Mouse (Mus musculus) embryonic facial prominence, embryonic 14.5 days (tissue): ENCODE measurements at regions not wholly inside any gene's neighbourhood (a gene's known extent, or its start where the extent isn't known, plus 50 kb on each side); places are given as distances from the start of the nearest gene placed in this dataset.

Experiments
- ATAC-seq: fragments of 200-750 bp; cut with Nextera tagmentation; 2 replicates; pipeline ENCODE4 v1.8.0; 2017; ENCODE audit warnings: low read depth, moderate number of reproducible peaks, moderate TSS enrichment
- DNase-seq: peaks from one replicate; pipeline ENCODE4 v3.0.0-alpha.2; 2015; ENCODE audit warnings: low spot score
- H3K27ac ChIP-seq: fragments of 300-500 bp; sonication (generic); replicated peaks from 2 replicates; pipeline ENCODE4 v1.5.1; 2014; ENCODE audit warnings: low read depth, mild to moderate bottlenecking, low read length, moderate library complexity
- H3K27me3 ChIP-seq: fragments of 300-500 bp; sonication (generic); replicated peaks from 2 replicates; pipeline ENCODE4 v1.6.1; 2014; ENCODE audit warnings: low read length; ENCODE audit not compliant: control insufficient read depth, insufficient read depth
- H3K36me3 ChIP-seq: fragments of 300-500 bp; sonication (generic); 2 replicates; pipeline ENCODE4 v1.6.1; 2014; ENCODE audit warnings: low read length, mixed read lengths; ENCODE audit not compliant: control insufficient read depth, insufficient read depth
- H3K4me1 ChIP-seq: fragments of 300-500 bp; sonication (generic); 2 replicates; pipeline ENCODE4 v1.6.1; 2014; ENCODE audit warnings: antibody characterized with exemption, low read length; ENCODE audit not compliant: control insufficient read depth, insufficient read depth
- H3K4me2 ChIP-seq: fragments of 300-500 bp; sonication (generic); 2 replicates; pipeline ENCODE4 v1.6.1; 2014; ENCODE audit warnings: low read depth, mild to moderate bottlenecking, low read length, moderate library complexity, mixed read lengths
- H3K4me3 ChIP-seq: fragments of 300-500 bp; sonication (generic); 2 replicates; pipeline ENCODE4 v1.5.1; 2014; ENCODE audit warnings: low read depth, mild to moderate bottlenecking, low read length
- H3K9ac ChIP-seq: fragments of 300-500 bp; sonication (generic); 2 replicates; pipeline ENCODE4 v1.6.1; 2014; ENCODE audit warnings: low read depth, mild to moderate bottlenecking, low read length, moderate library complexity, mixed read lengths
- H3K9me3 ChIP-seq: fragments of 300-500 bp; sonication (generic); 2 replicates; pipeline ENCODE4 v1.6.1; 2016; ENCODE audit warnings: low read length; ENCODE audit not compliant: control insufficient read depth
- WGBS: fragments of 180-500 bp; shearing (Covaris S2); extraction: QIAGEN DNeasy Blood & Tissue Kit; methylation state at CpG from one replicate; pipeline ENCODE4 v1.1.7; 2014; 5-methylcytosine and 5-hydroxymethylcytosine counted together

DNA sequence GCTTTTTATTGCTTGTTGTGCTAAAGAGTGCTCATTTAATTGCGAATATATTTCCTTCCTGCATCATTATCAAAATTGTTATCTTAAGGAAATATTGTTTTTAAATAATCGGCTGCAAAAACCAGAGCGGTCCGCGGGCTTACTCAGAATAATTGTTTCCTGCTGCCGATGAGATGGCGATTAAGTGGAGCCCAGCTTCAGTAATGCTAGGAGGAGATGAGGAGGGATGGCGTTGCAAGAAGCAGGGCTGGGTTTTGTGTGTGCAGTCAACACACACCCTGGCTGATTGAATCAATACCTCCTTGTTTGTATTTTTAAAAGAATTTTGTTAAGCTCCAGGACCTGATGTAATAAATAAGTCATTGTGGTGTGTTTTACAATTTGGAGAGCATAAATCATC, 331.2 kb downstream of the Setd4 start:
- 32% methylated on average over 8 of the region's 8 CpGs for WGBS
- DNase-seq (no peak), ATAC-seq (no peak)
- no peaks in the 10 kb centered on the region for H3K9me3 ChIP-seq
- H3K36me3 ChIP-seq, result no peaks in the 10 kb centered on the region
- H3K27me3 ChIP-seq, result no peaks in the 10 kb centered on the region; the same call in 1 of the 2 replicates
- H3K4me3 ChIP-seq, result no peak overlapping the region
- H3K27ac ChIP-seq, result no peak overlapping the region
- no peak overlapping the region for H3K9ac ChIP-seq
- H3K4me1 ChIP-seq, result peaks cover 8% of the 10 kb centered on the region; the same call in 1 of the 2 replicates
- peak overlapping the region; percentile 32 for H3K4me2 ChIP-seq

DNA sequence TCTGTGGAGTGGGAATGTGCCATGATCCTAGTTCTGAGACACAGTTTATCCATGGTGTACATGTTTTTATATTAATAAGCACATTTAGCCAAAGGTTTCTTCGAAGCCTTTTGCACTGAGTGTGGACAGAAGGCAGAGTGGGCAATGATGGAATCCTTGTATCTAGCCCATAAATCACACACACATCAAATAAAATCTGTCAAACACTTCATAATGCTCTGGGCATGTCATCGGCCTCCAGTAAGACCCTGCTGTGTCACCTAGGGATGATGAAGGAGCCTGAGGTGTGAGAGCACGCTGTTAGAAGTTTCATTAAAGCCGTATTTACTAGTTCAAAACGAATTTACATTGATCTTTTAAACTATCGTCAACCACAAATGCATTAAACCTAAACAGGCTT, 331.7 kb downstream of the Setd4 start:
- WGBS, result 56% methylated on average over 6 of the region's 6 CpGs

DNA sequence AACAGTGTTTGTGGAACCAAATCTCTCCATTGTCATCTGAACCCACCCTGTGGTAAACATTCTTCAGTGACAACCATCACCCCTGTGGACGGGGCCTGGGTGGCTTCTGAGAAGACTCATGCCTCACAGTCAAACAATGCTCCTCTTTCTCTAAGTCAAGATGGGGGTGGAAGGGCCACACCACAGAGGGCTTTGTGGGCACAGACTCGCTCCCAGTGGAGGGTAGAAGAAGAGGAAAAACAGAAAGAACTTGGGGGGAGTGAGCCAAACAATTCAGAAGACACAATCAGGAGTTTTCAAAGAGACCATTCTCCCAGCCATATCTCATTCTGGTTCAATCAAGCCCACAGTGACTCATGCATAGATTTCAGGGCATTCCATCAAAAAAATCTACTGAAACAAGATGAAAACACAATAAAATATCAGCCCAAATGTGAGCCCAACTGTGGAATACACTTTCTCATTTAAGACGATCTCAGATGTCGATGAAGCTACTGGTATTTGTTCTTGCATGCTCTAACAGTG, 339.7 kb downstream of the Setd4 start:
- Histone ChIP-seq H3K4me1 (0 out of 2 replicates have a peak, but pooled peaks cover 3% of the 10 kb centered on the region), H3K27me3 (no peaks in the 10 kb centered on the region), H3K4me2 (no peak overlapping the region), H3K9ac (no peak overlapping the region), H3K9me3 (no peaks in the 10 kb centered on the region), H3K27ac (no peak overlapping the region), H3K4me3 (no peak overlapping the region), H3K36me3 (no peaks in the 10 kb centered on the region)
- ATAC-seq (no peak), DNase-seq (no peak)
- 55% methylated on average over 4 of the region's 4 CpGs for WGBS

More for the DNA sequence above, 331.7 kb downstream of the Setd4 start:
- no peak for ATAC-seq
- peaks cover 5% of the 10 kb centered on the region; the same call in 1 of the 2 replicates for H3K4me1 ChIP-seq
- no peak for DNase-seq
- peak overlapping the region; percentile 32; the same call in 1 of the 2 replicates for H3K4me2 ChIP-seq
- no peak overlapping the region for H3K27ac ChIP-seq
- H3K9me3 ChIP-seq, result no peaks in the 10 kb centered on the region
- H3K9ac ChIP-seq, result no peak overlapping the region
- no peaks in the 10 kb centered on the region; the same call in 1 of the 2 replicates for H3K27me3 ChIP-seq
- H3K36me3 ChIP-seq, result no peaks in the 10 kb centered on the region
- no peak overlapping the region for H3K4me3 ChIP-seq

DNA sequence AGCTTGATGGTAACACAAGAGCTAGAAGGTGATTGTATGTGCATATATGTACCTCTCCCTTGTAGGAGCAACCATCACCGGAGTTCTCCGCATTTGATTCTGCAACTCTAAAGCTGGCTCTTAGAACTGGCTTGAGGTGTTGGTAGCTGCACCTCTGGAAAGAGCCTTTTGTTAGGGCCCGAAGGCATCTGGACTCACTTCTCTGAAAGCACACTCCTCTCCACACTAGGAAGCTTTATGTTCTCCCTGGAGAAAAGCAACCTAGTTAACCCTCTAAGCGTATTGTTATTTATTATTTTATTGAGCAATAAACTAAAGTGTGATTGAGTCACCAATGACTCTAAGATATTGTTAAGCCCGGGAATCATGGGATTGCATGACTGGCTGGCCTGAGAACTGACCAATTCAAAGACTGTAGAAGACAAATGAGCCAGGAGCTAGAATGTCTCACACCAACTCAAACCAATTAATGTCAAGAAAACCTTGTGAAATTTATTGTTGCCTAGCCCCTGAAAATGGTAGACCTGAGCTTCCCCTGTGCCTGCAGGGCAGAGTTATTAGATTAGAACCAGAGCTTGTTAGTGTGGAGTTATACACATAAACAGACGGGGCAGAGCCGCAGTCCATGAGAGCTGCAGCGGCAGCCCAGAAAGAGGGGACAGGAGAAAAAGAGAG, 340.6 kb downstream of the Setd4 start:
- ATAC-seq, result no peak
- Histone ChIP-seq H3K4me2 (no peak overlapping the region), H3K9me3 (no peaks in the 10 kb centered on the region), H3K36me3 (no peaks in the 10 kb centered on the region), H3K27me3 (no peaks in the 10 kb centered on the region), H3K4me1 (no peaks in the 10 kb centered on the region), H3K4me3 (no peak overlapping the region), H3K9ac (no peak overlapping the region), H3K27ac (no peak overlapping the region)
- 74% methylated on average over 8 of the region's 8 CpGs for WGBS
- DNase-seq, result no peak

DNA sequence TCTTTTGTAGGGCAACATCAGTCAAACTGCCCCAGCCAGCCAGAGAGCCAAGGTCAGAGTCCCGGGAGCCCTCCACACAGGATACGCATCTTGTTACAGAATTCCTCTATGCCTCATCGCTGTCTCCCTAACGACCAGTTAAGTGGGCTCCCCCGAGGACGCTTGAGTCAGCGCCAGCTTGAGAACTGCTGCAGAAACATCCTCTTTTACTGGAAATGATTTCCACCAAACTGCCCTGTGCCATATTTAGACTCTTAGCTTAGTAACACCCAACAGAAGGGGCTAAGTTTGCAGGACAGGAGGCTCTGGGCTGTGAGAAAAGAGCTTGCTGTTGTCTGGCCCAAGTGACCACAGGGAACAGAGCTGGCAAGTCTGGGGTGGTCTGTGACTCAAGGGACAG, 357.0 kb downstream of the Setd4 start:
- no peak overlapping the region for H3K9ac ChIP-seq
- no peaks in the 10 kb centered on the region for H3K36me3 ChIP-seq
- peaks cover 3% of the 10 kb centered on the region; the same call in 1 of the 2 replicates for H3K9me3 ChIP-seq
- H3K4me1 ChIP-seq, result no peaks in the 10 kb centered on the region
- ATAC-seq (no peak), DNase-seq (peak; percentile 70)
- H3K4me2 ChIP-seq, result no peak overlapping the region
- no peaks in the 10 kb centered on the region for H3K27me3 ChIP-seq
- no peak overlapping the region for H3K4me3 ChIP-seq
- H3K27ac ChIP-seq, result no peak overlapping the region
- 14% methylated on average over 7 of the region's 7 CpGs for WGBS

DNA sequence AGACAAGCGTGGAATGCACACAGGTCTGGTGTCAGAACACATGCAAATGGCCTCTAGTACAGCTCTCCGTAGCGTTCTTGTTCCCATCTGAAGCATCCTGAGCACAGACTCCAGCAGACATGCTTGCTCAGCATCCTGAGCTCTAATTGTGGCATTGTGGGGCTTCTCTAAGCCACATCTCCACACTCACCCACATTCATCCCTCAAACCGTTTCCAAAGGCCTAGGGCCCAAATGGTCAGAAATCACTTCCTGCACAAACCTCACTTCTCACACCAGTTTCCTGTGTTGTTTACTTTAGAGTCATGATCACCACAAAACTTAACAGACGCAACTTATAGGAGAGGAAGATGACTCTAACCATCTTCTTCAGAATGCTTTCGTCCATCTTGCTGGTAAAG, 358.1 kb downstream of the Setd4 start:
- DNase-seq (no peak), ATAC-seq (no peak)
- 81% methylated on average over 6 of the region's 6 CpGs for WGBS
- H3K27me3 ChIP-seq, result no peaks in the 10 kb centered on the region
- H3K27ac ChIP-seq, result no peak overlapping the region
- no peaks in the 10 kb centered on the region for H3K4me1 ChIP-seq
- H3K9ac ChIP-seq, result no peak overlapping the region
- H3K36me3 ChIP-seq, result no peaks in the 10 kb centered on the region
- H3K4me2 ChIP-seq, result no peak overlapping the region
- no peak overlapping the region for H3K4me3 ChIP-seq
- H3K9me3 ChIP-seq, result no peaks in the 10 kb centered on the region

DNA sequence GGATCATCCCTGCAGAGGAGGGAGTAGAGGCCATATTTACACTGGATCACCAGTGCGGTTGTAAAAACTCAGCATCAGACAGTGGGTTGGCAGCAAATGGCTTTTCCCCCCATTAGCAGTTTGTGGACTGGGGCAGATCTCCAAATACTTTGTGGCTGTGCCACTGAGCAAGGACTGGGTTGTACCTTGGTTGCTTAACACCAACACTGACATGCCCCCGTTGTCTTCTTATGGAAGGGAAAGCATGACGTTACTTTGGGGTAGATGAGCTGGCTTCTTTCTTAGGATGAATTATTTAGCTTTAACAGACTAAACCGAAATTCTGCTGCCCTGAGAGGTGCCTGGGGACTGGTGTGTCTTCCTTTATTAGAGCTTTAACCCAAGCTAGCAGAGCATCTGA, 365.0 kb downstream of the Setd4 start:
- H3K27me3 ChIP-seq, result no peaks in the 10 kb centered on the region
- no peak overlapping the region for H3K27ac ChIP-seq
- H3K4me1 ChIP-seq, result no peaks in the 10 kb centered on the region
- no peaks in the 10 kb centered on the region for H3K9me3 ChIP-seq
- ATAC-seq (no peak), DNase-seq (no peak)
- 79% methylated on average over 4 of the region's 4 CpGs for WGBS
- no peak overlapping the region for H3K4me2 ChIP-seq
- no peaks in the 10 kb centered on the region for H3K36me3 ChIP-seq
- H3K4me3 ChIP-seq, result no peak overlapping the region
- no peak overlapping the region for H3K9ac ChIP-seq

DNA sequence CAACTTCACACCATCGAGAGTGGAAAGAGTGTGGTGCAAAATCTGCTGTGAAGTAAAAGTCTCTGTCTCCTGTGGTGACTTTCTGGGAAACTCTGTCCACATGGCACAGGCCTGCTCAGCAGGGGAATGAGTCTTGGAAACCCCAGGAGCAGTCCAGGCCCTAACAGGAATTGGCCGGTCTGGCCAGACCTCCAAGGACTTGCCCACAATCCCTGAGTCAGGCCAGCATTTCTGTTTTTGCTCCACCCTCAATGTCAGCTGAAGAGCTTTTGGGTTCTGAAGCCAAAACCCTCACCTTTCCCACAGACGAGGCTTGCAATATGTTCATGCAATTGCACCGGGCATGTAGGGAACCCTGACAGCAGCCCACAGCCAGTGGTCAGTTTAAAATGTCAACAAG, 365.5 kb downstream of the Setd4 start:
- DNase-seq (no peak), ATAC-seq (no peak)
- no peaks in the 10 kb centered on the region for H3K4me1 ChIP-seq
- H3K27me3 ChIP-seq, result no peaks in the 10 kb centered on the region
- no peak overlapping the region for H3K27ac ChIP-seq
- H3K9ac ChIP-seq, result no peak overlapping the region
- H3K9me3 ChIP-seq, result no peaks in the 10 kb centered on the region
- no peak overlapping the region for H3K4me3 ChIP-seq
- no peaks in the 10 kb centered on the region for H3K36me3 ChIP-seq
- no peak overlapping the region for H3K4me2 ChIP-seq
- WGBS, result 81% methylated on average over 4 of the region's 4 CpGs

DNA sequence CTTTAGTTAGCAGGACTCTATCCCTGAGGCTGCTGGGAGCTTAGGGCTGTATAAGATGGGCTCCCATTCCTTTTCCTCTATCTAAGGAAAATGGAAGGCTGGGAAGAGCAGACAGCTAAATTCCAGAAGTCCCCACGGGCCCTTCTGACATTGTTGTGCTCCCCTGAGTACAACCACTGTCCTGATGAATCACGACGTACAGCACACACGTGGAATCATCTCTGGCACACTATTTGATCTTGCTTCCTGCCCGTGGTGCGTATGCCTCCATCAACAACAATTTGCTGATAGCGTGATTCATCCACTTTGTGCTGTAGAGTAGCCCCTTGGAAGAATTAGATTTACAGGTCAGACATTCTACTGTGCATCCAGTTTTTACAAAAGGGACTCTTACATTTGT, 378.2 kb downstream of the Setd4 start:
- no peaks in the 10 kb centered on the region for H3K9me3 ChIP-seq
- H3K4me3 ChIP-seq, result no peak overlapping the region
- 75% methylated on average over 7 of the region's 7 CpGs for WGBS
- no peak for DNase-seq
- no peak overlapping the region for H3K9ac ChIP-seq
- ATAC-seq, result no peak
- H3K36me3 ChIP-seq, result no peaks in the 10 kb centered on the region
- H3K4me2 ChIP-seq, result no peak overlapping the region
- no peaks in the 10 kb centered on the region for H3K4me1 ChIP-seq
- no peaks in the 10 kb centered on the region for H3K27me3 ChIP-seq
- no peak overlapping the region for H3K27ac ChIP-seq
